Mouse (Mus musculus): ENCODE results near the gene Inpp4b.
A peak's percentile ranks its signal among the peaks of the same experiment; 100 is the strongest.

Inpp4b gene

GRCm38 (mm10) chr8:81840512-81840911 is 498.2 kb downstream of the Inpp4b start:
- DNase-seq (ENCODE audit: low spot score in 2 of 2): no peak

- DNase-seq (ENCODE audit: low spot score in 2 of 2): no peak
These were observed 502.0 kb downstream of the Inpp4b start for GRCm38 (mm10) chr8:81844104-81844982.

GRCm38 (mm10) chr8:81847929-81848328 is 505.6 kb downstream of the Inpp4b start:
- DNase-seq (ENCODE audit: low spot score in 2 of 2): no peak

GRCm38 (mm10) chr8:81849976-81850375 is 507.6 kb downstream of the Inpp4b start:
- no peak for DNase-seq (ENCODE audit: low spot score in 2 of 2)

GRCm38 (mm10) chr8:81853184-81853583 is 510.8 kb downstream of the Inpp4b start:
- DNase-seq (ENCODE audit: low spot score in 2 of 2): no peak

GRCm38 (mm10) chr8:81854543-81854942 is 512.2 kb downstream of the Inpp4b start:
- DNase-seq (ENCODE audit: low spot score in 2 of 2): no peak

GRCm38 (mm10) chr8:81855009-81855408 is 512.7 kb downstream of the Inpp4b start:
- DNase-seq (ENCODE audit: low spot score in 2 of 2): no peak

GRCm38 (mm10) chr8:81856120-81856519 is 513.8 kb downstream of the Inpp4b start:
- DNase-seq (ENCODE audit: low spot score in 2 of 2): no peak

GRCm38 (mm10) chr8:81856608-81857007 is 514.3 kb downstream of the Inpp4b start:
- no peak for DNase-seq (ENCODE audit: low spot score in 2 of 2)

- no peak for DNase-seq (ENCODE audit: low spot score in 2 of 2)
These were observed 516.0 kb downstream of the Inpp4b start for GRCm38 (mm10) chr8:81858393-81858792.

- DNase-seq (ENCODE audit: low spot score in 2 of 2): no peak
These were observed 517.4 kb downstream of the Inpp4b start for GRCm38 (mm10) chr8:81859805-81860204.

- DNase-seq (ENCODE audit: low spot score in 2 of 2): no peak
These were observed 519.0 kb downstream of the Inpp4b start for GRCm38 (mm10) chr8:81861311-81861710.

GRCm38 (mm10) chr8:81862738-81863137 is 520.4 kb downstream of the Inpp4b start:
- DNase-seq (ENCODE audit: low spot score in 2 of 2): no peak

- no peak for DNase-seq (ENCODE audit: low spot score in 2 of 2)
These were observed 522.0 kb downstream of the Inpp4b start for GRCm38 (mm10) chr8:81864318-81864717.

- DNase-seq (ENCODE audit: low spot score in 2 of 2): no peak
These were observed 523.3 kb downstream of the Inpp4b start for GRCm38 (mm10) chr8:81865664-81866063.

- DNase-seq (ENCODE audit: low spot score in 2 of 2): peak; percentile 26 to 32
These were observed 524.7 kb downstream of the Inpp4b start for GRCm38 (mm10) chr8:81867020-81867419.

GRCm38 (mm10) chr8:81870466-81870865 is 528.1 kb downstream of the Inpp4b start:
- DNase-seq (ENCODE audit: low spot score in 2 of 2): no peak

GRCm38 (mm10) chr8:81880071-81880470 is 537.7 kb downstream of the Inpp4b start:
- DNase-seq (ENCODE audit: low spot score in 2 of 2): no peak

GRCm38 (mm10) chr8:81884195-81884594 is 541.8 kb downstream of the Inpp4b start:
- DNase-seq (ENCODE audit: low spot score in 2 of 2): no peak

- no peak for DNase-seq (ENCODE audit: low spot score in 2 of 2)
These were observed 546.5 kb downstream of the Inpp4b start for GRCm38 (mm10) chr8:81888843-81889242.

- DNase-seq (ENCODE audit: low spot score in 2 of 2): no peak
These were observed 550.9 kb downstream of the Inpp4b start for GRCm38 (mm10) chr8:81893292-81893691.

GRCm38 (mm10) chr8:81946812-81947211 is 604.5 kb downstream of the Inpp4b start:
- DNase-seq (ENCODE audit: low spot score in 2 of 2): no peak

- DNase-seq (ENCODE audit: low spot score in 2 of 2): no peak
These were observed 610.7 kb downstream of the Inpp4b start for GRCm38 (mm10) chr8:81953101-81953500.

All from right cerebral cortex, postnatal 36 days (tissue).